30 mouse cellular contexts compared by ENCODE assay signal in the genomic region with DNA sequence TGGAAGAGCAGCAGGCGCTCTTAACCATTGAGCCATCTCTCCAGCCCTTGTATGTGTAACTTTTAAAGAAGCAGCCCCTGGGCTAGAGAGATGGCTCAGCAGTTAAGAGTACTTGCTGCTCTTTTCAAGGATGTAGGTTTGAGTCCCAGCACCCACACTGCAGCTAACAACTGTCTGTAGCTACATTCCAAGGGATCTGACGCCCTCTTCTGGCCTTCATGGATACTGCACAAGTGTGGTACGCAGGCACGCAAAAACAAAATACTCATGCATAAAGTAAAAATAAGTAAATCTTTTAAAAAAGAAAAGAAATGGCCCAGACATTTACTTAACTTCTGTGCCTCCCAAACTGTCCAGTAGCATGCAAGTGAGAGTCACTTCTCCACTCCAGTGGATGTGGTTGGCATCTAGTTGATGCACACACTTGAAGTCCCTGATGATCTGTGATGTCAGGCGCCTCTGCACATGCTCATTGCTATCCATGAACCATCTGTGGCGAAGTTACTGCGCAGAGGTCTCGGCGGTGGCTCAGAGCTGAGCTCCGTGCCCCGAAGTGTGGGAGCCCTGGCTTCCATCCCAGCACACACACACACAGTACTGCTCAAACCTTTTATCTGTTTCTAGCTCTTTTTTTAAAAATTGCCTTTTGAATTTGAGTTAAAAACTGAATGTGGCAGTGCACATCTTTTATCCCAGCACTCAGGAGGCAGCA. TPM values are rescaled to one million over a fixed set of nuclear protein-coding genes. Genes with fewer than 3 reads are reported as not detected.
A peak's percentile ranks its signal among the peaks of the same experiment; 100 is the strongest.
DNase-seq lines count a peak whose midpoint lies in the region; TF ChIP-seq lines count a peak whose summit lies in the region.
"Had no signal": no experiment of that assay in that cellular context is flagged by ENCODE, and none has a peak within 500 bp of the region (broad histone marks: within the 10 kb centered on the region; RNA-seq: fewer than 3 reads in every experiment).

No protein-coding gene starts in this region.

- WGBS in kidney, adult 2 months = 88% methylated on average over 11 of the region's 11 CpGs
- WGBS in embryonic facial prominence, embryonic 10.5 days = 90% methylated on average over 11 of the region's 11 CpGs

- H3K27ac ChIP-seq in kidney, adult 2 months (ENCODE audit: insufficient read depth, low read depth, low read length) = no peak overlapping the region
- no peak overlapping the region for H3K27ac ChIP-seq in testis, adult 2 months (ENCODE audit: control insufficient read depth, insufficient read depth, low read depth, low read length)
- no peak overlapping the region for H3K27ac ChIP-seq in embryonic facial prominence, embryonic 10.5 days (replicated peaks)
- H3K27ac ChIP-seq: embryonic facial prominence, embryonic 12.5 days; forebrain, embryonic 13.5 days; heart, embryonic 15.5 days; hindbrain, embryonic 10.5 days; limb, embryonic 12.5 days; liver, embryonic 15.5 days had no signal

- no peak for DNase-seq in kidney, adult 2 months
- DNase-seq in kidney, postnatal 14 days = no peak
- DNase-seq in testis, postnatal 10 days (ENCODE audit: low spot score) = no peak
- DNase-seq in layer of hippocampus, adult 18-20 months (ENCODE audit: low spot score in 2 of 2) = peak; percentile 13 to 57
- peak; percentile 8 for DNase-seq in telencephalon, adult 2 months (ENCODE audit: low read depth, low spot score)
- DNase-seq in kidney, postnatal 25 days = no peak
- no peak for DNase-seq in embryonic facial prominence, embryonic 10.5 days (ENCODE audit: low spot score)
- DNase-seq: adrenal gland, postnatal 25 days; cerebellum, adult 9-10 months; gastrocnemius, postnatal 14 days; heart, adult 18-20 months; kidney, adult 8-10 months; kidney, postnatal 36 days; right cerebral cortex, postnatal 4 days; thymus, postnatal 14 days had no signal

- peak; percentile 19; the same call in 1 of the 2 replicates for TF ChIP-seq CTCF in kidney, adult 2 months (conservative IDR thresholded peaks at IDR 0.05; ENCODE audit: insufficient read depth, insufficient read length, low read depth, low read length)
- peak; percentile 6; the same call in 1 of the 2 replicates for TF ChIP-seq CTCF in testis, adult 2 months (IDR thresholded peaks at IDR 0.05; ENCODE audit: control insufficient read depth, insufficient read depth, insufficient replicate concordance, low read depth, low read length)

- H3K9me3 ChIP-seq in embryonic facial prominence, embryonic 10.5 days = no peaks in the 10 kb centered on the region
- H3K9me3 ChIP-seq: embryonic facial prominence, embryonic 12.5 days; forebrain, embryonic 13.5 days; heart, embryonic 15.5 days; hindbrain, embryonic 10.5 days; limb, embryonic 12.5 days; liver, embryonic 15.5 days had no signal

- no peak overlapping the region for H3K4me3 ChIP-seq in kidney, adult 2 months (ENCODE audit: insufficient read depth, low read depth, low read length)
- H3K4me3 ChIP-seq in testis, adult 2 months (ENCODE audit: control insufficient read depth, low read depth, low read length) = no peak overlapping the region
- no peak overlapping the region for H3K4me3 ChIP-seq in embryonic facial prominence, embryonic 10.5 days
- H3K4me3 ChIP-seq: embryonic facial prominence, embryonic 12.5 days; erythroblast, embryonic 14.5 days; forebrain, embryonic 13.5 days; heart, embryonic 15.5 days; hindbrain, embryonic 10.5 days; limb, embryonic 12.5 days; liver, embryonic 15.5 days had no signal

- no peak for TF ChIP-seq POLR2A in kidney, adult 2 months (IDR thresholded peaks at IDR 0.05; ENCODE audit: low read depth, low read length)
- TF ChIP-seq POLR2A in testis, adult 2 months (IDR thresholded peaks at IDR 0.05; ENCODE audit: control insufficient read depth, low read depth, low read length) = no peak

- no peaks in the 10 kb centered on the region for H3K4me1 ChIP-seq in kidney, adult 2 months (ENCODE audit: control insufficient read depth, insufficient read depth, low read length)
- no peaks in the 10 kb centered on the region for H3K4me1 ChIP-seq in testis, adult 2 months (ENCODE audit: control insufficient read depth, insufficient read depth, low read length)
- peaks cover 28% of the 10 kb centered on the region for H3K4me1 ChIP-seq in embryonic facial prominence, embryonic 10.5 days
- H3K4me1 ChIP-seq: liver, embryonic 15.5 days had no signal

- H3K27me3 ChIP-seq in kidney, adult 2 months (replicated peaks; ENCODE audit: control insufficient read depth, insufficient read depth, low read length) = no peaks in the 10 kb centered on the region
- H3K27me3 ChIP-seq in testis, adult 2 months (ENCODE audit: control insufficient read depth, insufficient read depth, low read length) = no peaks in the 10 kb centered on the region
- peaks cover 44% of the 10 kb centered on the region for H3K27me3 ChIP-seq in embryonic facial prominence, embryonic 10.5 days (replicated peaks; ENCODE audit: low read depth, poor library complexity, severe bottlenecking)

- H3K36me3 ChIP-seq in kidney, adult 2 months (ENCODE audit: control insufficient read depth, insufficient read depth, low read length) = no peaks in the 10 kb centered on the region
- H3K36me3 ChIP-seq in testis, adult 2 months (ENCODE audit: control insufficient read depth, insufficient read depth, low read length) = no peaks in the 10 kb centered on the region
- H3K36me3 ChIP-seq in embryonic facial prominence, embryonic 10.5 days (replicated peaks) = no peaks in the 10 kb centered on the region
- H3K36me3 ChIP-seq: embryonic facial prominence, embryonic 12.5 days; heart, embryonic 15.5 days; hindbrain, embryonic 10.5 days; limb, embryonic 12.5 days; liver, embryonic 15.5 days had no signal

RNA-seq across cellular contexts. Expression of a gene that starts 59.0 kb away (rescaled TPM):
- polyA plus RNA-seq in kidney, adult 2 months (2012; rRNA removed) = not detected in 2 replicates
- 0.22 and 0.47 TPM in 2 replicates for polyA plus RNA-seq in testis, adult 2 months (2012; rRNA removed)
- total RNA-seq in layer of hippocampus, adult 18-20 months (2021) = not detected
- not detected in 2 replicates for polyA plus RNA-seq in embryonic facial prominence, embryonic 10.5 days (2016; fragmentation: Nextera tagmentation; extraction: Ambion mirVana)
- total RNA-seq: adrenal gland, postnatal 25 days; common myeloid progenitor, adult 5-6 weeks; gastrocnemius, postnatal 14 days; heart, adult 18-20 months; megakaryocyte progenitor cell, adult 5-6 weeks; neutrophil, adult 5-6 weeks had no signal
- polyA plus RNA-seq: embryonic facial prominence, embryonic 12.5 days; erythroblast, embryonic 14.5 days; forebrain, embryonic 13.5 days; heart, embryonic 15.5 days; limb, embryonic 12.5 days; liver, embryonic 15.5 days; lung, postnatal 0 days; midbrain, embryonic 16.5 days; Patski; stomach, embryonic 16.5 days had no signal

Comparison
In these comparisons a context has a peak if more than half of its experiments do, and no peak if none do; other contexts are left out.
1. DNase-seq: peak in layer of hippocampus, adult 18-20 months (2 of 2) and telencephalon, adult 2 months (single experiment); none in kidney, adult 2 months (single experiment), kidney, postnatal 14 days (single experiment), testis, postnatal 10 days (single experiment), kidney, postnatal 25 days (0 of 2) and embryonic facial prominence, embryonic 10.5 days (single experiment).